Mouse (Mus musculus): ENCODE measurements around the gene Mapk3. TPM values are rescaled to one million over a fixed set of nuclear protein-coding genes. Genes with fewer than 3 reads are reported as not detected.

Mapk3 gene
- 20.2 TPM for polyA plus RNA-seq (2017; shearing (Covaris generic))

DNA sequence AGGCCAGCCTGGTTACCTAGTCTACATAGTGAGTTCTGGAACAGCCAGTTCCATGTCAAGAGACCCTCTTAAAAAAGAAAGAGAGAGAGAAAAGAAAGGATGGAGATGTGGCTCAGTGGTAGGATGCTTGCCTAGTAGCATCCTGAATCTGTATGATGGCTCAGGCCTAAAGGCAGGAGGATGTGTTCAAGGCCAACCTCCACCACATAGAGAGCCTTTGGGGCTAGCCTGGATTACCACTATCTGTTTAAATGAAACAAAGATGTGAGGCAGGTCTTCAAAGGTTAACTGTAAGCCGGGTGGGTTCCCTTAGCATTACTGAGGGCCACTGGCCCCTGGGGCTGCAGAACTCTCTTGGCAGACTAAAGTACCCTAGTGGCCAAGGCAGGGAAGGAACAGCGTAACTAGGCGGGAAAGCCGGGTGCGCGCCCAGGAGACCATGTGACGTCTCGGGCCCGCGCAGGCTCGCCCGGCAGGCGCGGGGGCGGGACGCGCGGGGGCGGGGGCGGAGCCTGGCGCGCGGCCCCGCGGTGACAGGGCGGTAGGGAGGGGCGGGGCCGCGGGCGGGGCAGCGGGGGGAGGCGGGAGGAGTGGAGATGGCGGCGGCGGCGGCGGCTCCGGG lies at the start of gene Mapk3:
Mapk3 (plus strand) TSS at position 552 of the 622 bp plus-strand sequence.

DNA sequence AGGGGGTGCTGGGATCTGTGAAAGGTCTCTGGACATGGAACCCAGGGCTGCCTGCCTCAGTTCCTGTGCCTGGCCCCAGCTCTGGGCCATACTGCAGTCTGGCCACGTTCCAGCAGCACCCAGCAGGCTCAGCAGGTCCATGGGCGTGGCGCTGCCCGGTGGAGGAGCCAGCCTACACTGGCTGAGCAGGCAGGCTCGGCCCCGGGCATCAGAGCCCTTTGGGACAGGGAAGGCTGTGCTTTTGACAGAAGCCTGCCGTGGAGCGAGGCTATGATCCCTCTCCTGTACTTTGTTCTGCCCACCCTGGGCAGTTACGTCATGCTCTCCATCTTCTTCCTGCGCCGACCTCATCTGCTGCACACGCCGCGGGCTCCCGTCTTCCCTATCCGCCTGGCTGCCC lies 6.8 kb downstream of the Mapk3 start, which contains the start of gene Gdpd3:
Gdpd3 (plus strand) TSS at position 134 of the 400 bp plus-strand sequence.

DNA sequence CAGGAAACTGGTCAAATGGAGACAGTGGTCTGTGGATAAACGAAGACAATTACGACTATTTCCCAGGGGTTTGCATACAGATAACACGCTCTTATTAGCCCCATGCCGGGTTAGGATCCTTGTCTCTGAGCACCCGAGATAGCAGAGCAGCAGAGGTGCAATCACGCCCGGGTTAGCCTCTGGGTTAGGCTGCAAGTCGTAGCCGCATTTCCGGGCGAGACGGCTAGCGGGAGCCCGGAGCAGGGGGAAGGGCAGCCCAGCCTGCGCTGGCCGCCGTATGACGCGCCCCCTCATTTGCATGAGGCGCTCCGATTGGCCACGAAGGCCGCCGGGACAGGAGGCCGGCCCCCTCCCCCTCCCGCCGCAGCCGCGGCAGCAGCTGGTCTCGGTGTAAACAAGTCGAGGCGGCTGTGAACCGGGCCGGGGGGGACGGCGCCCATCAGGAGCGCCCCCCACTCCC lies 17.2 kb downstream of the Mapk3 start, which contains the start of gene Ypel3:
Ypel3 (plus strand) TSS at position 358 of the 460 bp plus-strand sequence.

DNA sequence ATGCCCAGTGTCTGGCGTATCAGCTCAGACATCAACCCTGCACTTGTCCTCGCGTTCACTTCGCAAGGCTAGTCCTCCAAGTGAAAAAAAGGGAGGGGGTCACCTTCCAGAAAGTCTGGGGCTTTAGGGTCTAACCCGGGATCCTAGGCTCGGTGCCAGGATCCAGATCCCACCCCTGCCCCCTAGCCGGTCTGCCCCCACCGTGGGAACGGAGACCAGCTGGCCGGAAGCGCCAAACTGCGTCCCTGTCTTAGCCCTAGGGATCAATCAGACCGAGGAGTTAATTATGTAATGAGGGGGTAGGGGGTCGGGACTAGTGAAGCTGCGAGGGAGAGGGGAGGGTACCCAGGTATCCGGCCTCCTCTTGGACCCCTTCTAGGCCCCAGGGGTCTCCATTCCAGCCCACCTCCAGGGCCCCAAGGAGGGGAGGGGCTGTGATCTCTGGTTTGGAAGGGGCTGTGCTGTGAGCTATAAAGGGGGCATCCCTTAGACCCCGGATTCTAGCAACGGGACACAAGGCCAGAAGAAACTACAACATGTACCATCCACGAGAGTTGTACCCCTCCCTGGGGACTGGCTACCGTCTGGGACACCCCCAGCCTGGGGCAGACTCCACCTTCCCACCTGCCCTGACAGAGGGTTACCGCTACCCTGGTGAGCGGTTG lies 21.7 kb downstream of the Mapk3 start, which contains the start of gene Tbx6:
Tbx6 (plus strand) TSS at position 513 of the 665 bp plus-strand sequence.

DNA sequence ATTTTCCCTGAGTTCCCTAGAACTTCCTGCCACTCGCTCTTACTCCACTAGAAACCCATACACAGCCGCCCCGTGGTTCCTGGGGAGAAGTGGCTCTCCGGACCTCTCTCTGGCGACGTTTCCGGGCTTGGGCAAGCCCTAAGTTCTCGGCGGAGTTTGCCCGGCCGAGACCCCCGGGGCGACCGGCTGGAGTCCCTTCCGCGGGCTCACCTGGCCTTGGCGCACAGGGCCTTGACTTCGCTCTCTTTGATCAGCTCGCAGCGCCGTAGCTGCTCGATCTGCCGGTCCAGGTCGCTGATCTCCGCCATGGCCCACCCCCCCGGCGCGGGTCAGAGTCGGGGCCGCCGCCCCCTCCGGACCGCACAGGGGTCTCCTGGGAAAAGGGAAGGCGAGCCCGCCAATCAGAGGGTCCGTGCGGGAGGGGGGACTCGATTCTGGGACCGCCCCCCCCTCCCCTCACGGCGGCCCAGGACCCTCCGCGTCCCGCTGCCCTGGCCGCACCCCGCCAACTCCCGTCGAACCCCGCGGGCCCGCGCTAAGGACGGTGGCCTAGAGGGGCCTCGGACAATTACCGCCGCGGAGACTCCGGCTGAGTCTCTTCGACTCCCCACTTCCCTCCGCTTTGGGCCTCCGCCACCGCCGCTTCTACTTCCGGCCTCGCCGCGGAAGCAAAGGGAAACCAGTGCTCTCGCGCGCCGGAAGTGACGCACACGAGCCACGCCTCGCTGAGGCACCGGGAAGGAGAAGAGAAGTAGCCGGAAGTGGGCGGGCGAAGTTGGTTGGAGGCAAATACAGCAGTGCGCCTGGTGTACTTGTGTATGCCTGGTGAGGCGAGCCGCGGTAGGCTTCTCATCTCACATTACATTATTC lies 32.7 kb downstream of the Mapk3 start, which contains the start of gene Ppp4c:
Ppp4c (minus strand) TSS at position 646 of the 870 bp plus-strand sequence.

DNA sequence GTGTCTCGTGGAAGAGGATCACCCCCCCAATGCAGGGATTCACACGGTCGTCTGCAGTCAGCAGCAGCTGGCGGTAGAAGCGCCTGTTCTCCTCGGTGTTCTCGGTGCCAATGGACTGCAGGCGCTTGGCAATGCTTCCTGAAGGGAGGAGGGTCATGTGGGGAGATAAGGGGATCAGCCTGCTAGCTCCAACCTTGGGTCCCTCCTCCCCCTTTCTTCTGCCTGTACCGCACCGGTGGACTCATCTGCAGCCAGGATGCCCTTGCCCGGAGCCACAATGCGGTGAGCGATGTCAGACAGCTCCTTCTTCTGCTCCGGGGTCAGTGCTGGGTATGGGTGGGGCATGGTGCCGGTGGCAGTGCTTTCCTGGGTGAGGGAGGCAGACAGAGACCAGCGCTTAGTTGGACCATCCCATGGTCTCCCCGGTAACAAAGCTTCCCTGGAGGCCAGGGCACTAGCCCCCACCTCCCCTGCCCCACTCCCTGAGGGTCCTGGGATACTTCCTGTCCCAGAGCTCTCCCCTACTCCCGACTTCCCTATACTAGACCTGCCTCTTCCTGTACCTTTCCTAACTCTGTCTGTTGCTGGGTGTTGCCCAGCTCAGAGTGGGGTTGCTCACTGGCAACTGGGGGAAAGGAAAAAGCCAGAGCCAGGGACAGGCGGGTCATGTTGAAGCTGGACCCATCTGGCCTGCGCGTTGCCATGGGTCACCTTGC lies 38.2 kb downstream of the Mapk3 start, which contains the start of gene Fam57b:
Fam57b (plus strand) TSS at position 258 of the 716 bp plus-strand sequence.

Other genes starting within 250 kb of the Mapk3 start
- 166 TPM for gene Eif3c, start 193.2 kb upstream of the Mapk3 start, polyA plus RNA-seq (2017; shearing (Covaris generic))
- 1.1 TPM for gene Apobr, start 174.7 kb upstream of the Mapk3 start, polyA plus RNA-seq (2017; shearing (Covaris generic))
- gene Cln3, start 173.8 kb upstream of the Mapk3 start, polyA plus RNA-seq (2017; shearing (Covaris generic)): 54.1 TPM
- gene Il27, start 164.7 kb upstream of the Mapk3 start, polyA plus RNA-seq (2017; shearing (Covaris generic)): not detected
- gene Nupr1, start 128.7 kb upstream of the Mapk3 start, polyA plus RNA-seq (2017; shearing (Covaris generic)): not detected
- gene Sgf29, start 110.3 kb upstream of the Mapk3 start, polyA plus RNA-seq (2017; shearing (Covaris generic)): 89.1 TPM
- 0.36 TPM for gene Sult1a1, start 83.2 kb upstream of the Mapk3 start, polyA plus RNA-seq (2017; shearing (Covaris generic))
- gene Bola2, start 64.2 kb upstream of the Mapk3 start, polyA plus RNA-seq (2017; shearing (Covaris generic)): 80.9 TPM
- 3.5 TPM for gene Slx1b, start 63.8 kb upstream of the Mapk3 start, polyA plus RNA-seq (2017; shearing (Covaris generic))
- 2,123 TPM for gene Coro1a, start 51.8 kb upstream of the Mapk3 start, polyA plus RNA-seq (2017; shearing (Covaris generic))
- 0.81 TPM for gene Gdpd3, start 6.7 kb downstream of the Mapk3 start, polyA plus RNA-seq (2017; shearing (Covaris generic))
- gene Ypel3, start 17.4 kb downstream of the Mapk3 start, polyA plus RNA-seq (2017; shearing (Covaris generic)): 416 TPM
- gene Tbx6, start 21.9 kb downstream of the Mapk3 start, polyA plus RNA-seq (2017; shearing (Covaris generic)): 5.2 TPM
- gene Ppp4c, start 32.9 kb downstream of the Mapk3 start, polyA plus RNA-seq (2017; shearing (Covaris generic)): 341 TPM
- not detected for gene Fam57b, start 38.1 kb downstream of the Mapk3 start, polyA plus RNA-seq (2017; shearing (Covaris generic))
- not detected for gene 4930451I11Rik, start 72.0 kb downstream of the Mapk3 start, polyA plus RNA-seq (2017; shearing (Covaris generic))
- gene Doc2a, start 87.8 kb downstream of the Mapk3 start, polyA plus RNA-seq (2017; shearing (Covaris generic)): not detected
- 10.0 TPM for gene Hirip3, start 102.4 kb downstream of the Mapk3 start, polyA plus RNA-seq (2017; shearing (Covaris generic))
- gene Ino80e, start 102.8 kb downstream of the Mapk3 start, polyA plus RNA-seq (2017; shearing (Covaris generic)): 49.0 TPM
- 44.2 TPM for gene Taok2, start 125.1 kb downstream of the Mapk3 start, polyA plus RNA-seq (2017; shearing (Covaris generic))
- gene Tmem219, start 163.3 kb downstream of the Mapk3 start, polyA plus RNA-seq (2017; shearing (Covaris generic)): 32.2 TPM
- 37.5 TPM for gene Kctd13, start 169.3 kb downstream of the Mapk3 start, polyA plus RNA-seq (2017; shearing (Covaris generic))
- gene Asphd1, start 190.0 kb downstream of the Mapk3 start, polyA plus RNA-seq (2017; shearing (Covaris generic)): not detected
- gene Sez6l2, start 191.0 kb downstream of the Mapk3 start, polyA plus RNA-seq (2017; shearing (Covaris generic)): 0.36 TPM
- 143 TPM for gene Cdipt, start 216.3 kb downstream of the Mapk3 start, polyA plus RNA-seq (2017; shearing (Covaris generic))
- 0.70 TPM for gene Cdiptos, start 216.5 kb downstream of the Mapk3 start, polyA plus RNA-seq (2017; shearing (Covaris generic))

Measured in naive thymus-derived CD4-positive, alpha-beta T cell, adult 5 months (primary cell).